ENCODE assay signal across 8 mouse cellular contexts in the genomic region with DNA sequence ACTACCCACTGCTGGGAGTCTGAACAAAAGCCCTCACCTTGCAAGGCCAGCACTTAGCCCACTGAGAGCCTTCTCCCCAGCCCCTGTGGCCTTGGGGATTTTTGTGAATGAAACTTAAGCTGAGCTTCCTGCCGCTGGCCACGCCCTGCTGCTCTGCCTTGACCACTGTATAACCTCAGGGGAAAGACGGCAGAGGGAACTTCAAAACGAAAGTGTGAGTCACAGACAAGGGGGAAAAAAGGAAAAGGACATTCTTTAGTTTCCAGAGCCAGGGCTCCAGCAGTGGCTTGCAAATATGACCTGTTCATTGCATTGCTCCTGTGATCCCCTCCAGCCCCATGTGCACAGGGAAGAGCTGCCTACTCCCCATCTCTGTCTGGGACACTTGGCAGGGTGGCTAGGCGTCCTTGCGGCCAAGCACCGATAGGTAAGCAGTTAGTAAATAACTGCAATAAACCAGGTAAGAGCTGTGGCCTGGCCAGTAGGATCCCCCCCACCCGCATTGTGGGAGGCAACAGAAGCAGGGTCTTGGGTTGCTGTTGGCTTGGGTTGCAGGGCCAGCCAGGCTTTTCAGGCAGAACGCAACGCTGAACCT.
A peak's percentile ranks its signal among the peaks of the same experiment; 100 is the strongest.
DNase-seq lines count a peak whose midpoint lies in the region; ATAC-seq lines count a peak whose summit lies in the region.

No protein-coding gene starts in this region.

- peak overlapping the region; percentile 49; the same call in 1 of the 2 replicates for H3K9ac ChIP-seq in embryonic facial prominence, embryonic 14.5 days (ENCODE audit: low read depth, low read length)

- H3K27ac ChIP-seq in embryonic facial prominence, embryonic 14.5 days (replicated peaks; ENCODE audit: low read depth, low read length) = peak overlapping the region; percentile 85

- DNase-seq in 416B (ENCODE audit: low read depth) (peak; percentile 96), NIH3T3 (ENCODE audit: low read depth) (peak; percentile 77)
- peak; percentile 75 for DNase-seq in embryonic facial prominence, embryonic 14.5 days (ENCODE audit: low spot score)
- peak; percentile 57 to 61 for DNase-seq in heart, postnatal 36 days
- DNase-seq in kidney, postnatal 4 days = peak; percentile 74 to 82
- DNase-seq in frontal cortex, postnatal 36 days (ENCODE audit: low spot score in 2 of 2) = no peak
- DNase-seq in frontal cortex, postnatal 25 days (ENCODE audit: low spot score in 2 of 2) = no peak

- H3K36me3 ChIP-seq in embryonic facial prominence, embryonic 14.5 days (ENCODE audit: control insufficient read depth, insufficient read depth, low read length) = no peaks in the 10 kb centered on the region

- H3K9me3 ChIP-seq in embryonic facial prominence, embryonic 14.5 days (ENCODE audit: control insufficient read depth, low read length) = no peaks in the 10 kb centered on the region

- ATAC-seq in embryonic facial prominence, embryonic 14.5 days (ENCODE audit: low read depth) = no peak
- ATAC-seq in megakaryocyte progenitor cell, adult 5-6 weeks (replicated peaks; ENCODE audit: poor library complexity) = peak; percentile 40

- H3K4me2 ChIP-seq in embryonic facial prominence, embryonic 14.5 days (ENCODE audit: low read depth, low read length) = peak overlapping the region; percentile 34

- WGBS in embryonic facial prominence, embryonic 14.5 days = 25% methylated on average over 10 of the region's 10 CpGs

- intact Hi-C loops in heart, postnatal 36 days (cut with DNase I) = loop anchor here (1.0 to 10.0 kb wide), 4 partner anchors 85 to 171 kb away; a partner anchor contains a TSS

- no peak overlapping the region for H3K4me3 ChIP-seq in embryonic facial prominence, embryonic 14.5 days (ENCODE audit: low read depth, low read length)

- no peaks in the 10 kb centered on the region for H3K27me3 ChIP-seq in embryonic facial prominence, embryonic 14.5 days (replicated peaks; ENCODE audit: control insufficient read depth, insufficient read depth, low read length)

- peaks cover 20% of the 10 kb centered on the region for H3K4me1 ChIP-seq in embryonic facial prominence, embryonic 14.5 days (ENCODE audit: control insufficient read depth, insufficient read depth, low read length)

Comparison
In these comparisons a context has a peak if more than half of its experiments do, and no peak if none do; other contexts are left out.
1. DNase-seq: peak in 416B (single experiment), NIH3T3 (single experiment), embryonic facial prominence, embryonic 14.5 days (single experiment), heart, postnatal 36 days (2 of 2) and kidney, postnatal 4 days (2 of 2); none in frontal cortex, postnatal 36 days (0 of 2) and frontal cortex, postnatal 25 days (0 of 2).